Mouse (Mus musculus) lung, postnatal 4 days (tissue): ENCODE data around the gene Crls1.

Experiments
- DNase-seq, 2 experiments: peaks; one replicate each; pipeline ENCODE4 v3.0.0; 2021

Gene Crls1

DNA sequence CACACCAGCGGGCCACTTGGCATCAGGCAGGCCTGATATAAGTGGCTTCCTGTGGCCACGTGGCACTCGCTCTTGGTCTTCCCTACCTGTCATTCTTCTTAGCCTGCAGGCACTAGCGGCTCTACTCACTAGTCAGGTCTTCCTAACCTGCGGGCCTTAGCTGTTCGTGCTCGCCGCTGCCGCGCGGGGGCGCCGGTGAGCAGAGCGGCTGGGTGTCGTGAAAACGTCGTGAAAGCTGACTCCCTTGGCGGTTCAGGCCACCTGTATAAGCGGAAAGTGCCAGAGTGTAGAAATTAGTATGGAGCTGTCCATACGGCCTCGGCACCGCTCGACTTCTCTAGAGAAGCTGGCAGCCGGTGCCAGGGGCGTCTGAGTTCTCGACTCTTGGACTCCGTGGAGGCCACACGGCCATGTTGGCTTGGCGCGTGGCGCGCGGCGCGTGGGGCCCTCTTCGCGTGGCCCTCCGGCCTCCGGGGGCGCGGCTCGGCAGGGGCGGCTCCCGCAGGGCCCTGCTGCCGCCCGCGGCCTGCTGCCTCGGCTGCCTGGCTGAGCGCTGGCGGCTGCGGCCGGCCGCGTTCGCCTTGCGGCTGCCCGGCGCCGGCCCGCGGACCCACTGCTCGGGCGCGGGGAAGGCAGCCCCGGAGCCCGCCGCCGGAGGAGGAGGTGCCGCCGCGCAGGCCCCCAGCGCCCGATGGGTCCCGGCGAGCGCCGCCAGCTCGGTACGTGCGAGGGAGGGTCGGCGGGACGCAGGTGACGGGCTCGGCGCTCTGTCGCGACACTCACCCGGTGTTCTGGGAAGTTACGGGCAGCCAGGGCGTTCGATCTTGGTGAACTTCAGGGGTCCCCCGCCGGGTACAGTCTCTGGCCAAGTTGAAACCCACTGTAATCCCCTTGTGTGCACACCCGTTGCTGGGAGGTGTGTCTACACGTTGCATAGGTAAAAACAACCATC, at the start of gene Crls1:
Gene Crls1 (plus strand): TSS at position 260 of the 952 bp plus-strand sequence.
- peak; percentile 96 to 98 for DNase-seq

- no peak for DNase-seq
Measured at GRCm38 (mm10) chr2:132802976-132803375, 43.5 kb upstream of the Crls1 start.

DNA sequence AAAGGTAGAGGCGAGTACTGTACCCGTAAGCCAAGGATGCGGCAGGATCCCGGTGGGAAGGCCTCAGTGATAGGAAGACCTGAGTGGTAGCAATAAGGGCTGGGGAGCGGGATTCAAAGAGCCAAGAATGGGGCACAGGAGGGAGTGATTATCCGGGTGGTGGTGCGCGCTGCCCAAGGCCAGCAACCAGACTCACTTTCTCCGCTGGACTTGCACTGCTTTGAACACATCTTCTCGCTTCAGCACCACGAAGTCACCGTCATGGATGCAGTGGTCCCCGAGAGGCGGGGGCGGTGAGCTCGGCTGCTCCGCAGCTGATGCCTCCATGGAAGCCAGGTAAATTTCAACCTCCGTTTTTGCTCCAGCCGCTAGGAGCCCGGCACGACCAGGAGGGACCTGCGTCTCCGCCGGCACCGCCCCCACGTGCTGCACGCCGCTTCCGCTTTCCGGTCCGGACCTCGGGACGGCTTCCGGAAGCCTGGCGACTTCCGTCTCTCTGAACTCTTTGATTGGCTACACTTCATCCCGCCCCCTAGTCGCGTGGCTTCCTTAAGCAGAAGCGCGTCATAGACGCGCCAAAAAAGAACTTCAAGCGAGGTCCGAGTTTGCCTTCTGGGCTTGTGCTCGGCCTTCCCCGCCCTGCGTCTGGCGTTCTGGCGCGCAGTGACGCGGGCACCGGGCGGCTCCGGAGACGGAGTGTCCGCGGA, 30.7 kb upstream of the Crls1 start, which contains the start of the genes Trmt6 and Mcm8:
Gene Trmt6 (minus strand): TSS at position 448 of the 707 bp plus-strand sequence.
Gene Mcm8 (plus strand): TSS at position 534 of the 707 bp plus-strand sequence.
- DNase-seq, result peak; percentile 92 to 94

DNA sequence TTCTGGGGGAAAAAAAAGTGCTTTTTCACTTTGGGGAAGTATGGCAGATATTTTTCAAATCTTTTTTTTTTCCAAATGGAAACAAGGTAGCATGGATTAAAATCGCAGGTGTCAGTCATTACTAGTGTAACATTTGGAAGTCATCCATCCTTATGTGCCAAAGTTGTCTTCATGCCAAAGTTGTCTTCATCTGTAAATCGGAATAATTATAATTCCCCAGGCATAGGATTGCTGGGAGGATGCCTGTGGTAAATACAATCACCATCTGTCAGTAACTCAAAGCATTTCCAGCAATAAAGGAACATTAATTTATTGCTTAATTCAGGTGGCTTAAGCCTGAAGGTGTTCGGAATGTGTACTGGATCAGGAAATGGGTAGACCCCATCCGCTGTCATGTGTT, 5.4 kb upstream of the Crls1 start:
- no peak for DNase-seq

GRCm38 (mm10) chr2:132847581-132847980, 1.1 kb downstream of the Crls1 start:
- no peak for DNase-seq

- DNase-seq, result no peak
Measured at GRCm38 (mm10) chr2:132848361-132848760, 1.9 kb downstream of the Crls1 start.

DNA sequence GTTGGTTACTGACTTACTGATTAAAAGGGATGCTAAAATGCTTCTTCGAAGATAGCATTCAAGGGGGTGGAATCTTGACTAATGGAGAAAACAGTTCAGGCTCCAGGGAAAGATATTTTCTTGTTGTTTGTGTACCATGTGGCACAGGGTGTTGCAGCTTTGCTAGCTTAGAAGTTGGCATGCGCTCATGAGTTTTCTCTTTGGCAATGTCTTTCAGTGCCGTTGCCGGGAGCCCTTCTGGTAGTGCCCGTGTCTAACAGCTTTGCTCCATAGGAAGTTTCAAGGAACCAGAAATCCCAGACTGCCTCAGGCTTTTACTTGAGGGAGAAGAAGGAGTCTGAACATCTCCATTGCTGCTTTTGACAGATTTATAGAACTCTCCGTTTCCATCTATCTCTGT, 2.7 kb downstream of the Crls1 start:
- DNase-seq, result no peak

DNA sequence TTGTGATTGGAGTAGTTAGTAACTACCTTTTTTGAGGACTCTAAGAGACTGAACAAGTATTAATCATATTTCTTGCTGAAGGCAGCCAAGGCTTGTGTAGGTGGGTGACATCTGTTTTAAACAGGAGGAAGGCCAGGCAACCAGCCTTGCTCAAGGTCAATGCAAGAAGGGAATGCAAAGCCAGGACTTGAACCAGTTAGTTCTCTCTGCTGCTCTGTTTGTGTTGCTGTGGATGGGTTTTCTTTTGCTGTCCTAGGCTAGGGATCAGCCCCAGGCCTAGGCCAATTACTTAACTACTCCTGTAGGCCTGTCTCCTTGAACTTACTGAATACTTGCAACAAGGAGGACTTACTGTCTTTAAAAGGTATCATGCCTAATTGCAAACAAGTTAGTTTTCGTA, 6.6 kb downstream of the Crls1 start:
- DNase-seq, result no peak

DNA sequence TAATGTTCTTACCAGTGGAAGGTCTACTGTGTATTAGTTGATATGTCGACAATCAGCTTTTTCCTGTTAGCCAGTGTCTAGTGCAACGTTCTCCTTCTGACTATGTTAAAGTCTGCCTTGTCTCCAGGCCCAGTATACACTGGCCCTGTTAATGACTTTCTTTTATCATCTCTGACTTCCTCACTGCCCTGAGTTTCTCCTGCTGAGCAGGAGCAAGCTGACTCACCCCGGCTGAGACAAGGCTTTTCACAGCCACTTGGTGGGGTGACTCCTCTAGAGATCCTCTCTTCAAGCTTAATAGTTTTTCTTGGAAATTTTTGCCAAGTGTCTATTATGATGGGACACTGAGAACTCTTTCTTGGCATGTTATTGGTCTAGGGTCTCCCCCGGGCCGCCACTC, 9.9 kb downstream of the Crls1 start:
- DNase-seq, result no peak

DNA sequence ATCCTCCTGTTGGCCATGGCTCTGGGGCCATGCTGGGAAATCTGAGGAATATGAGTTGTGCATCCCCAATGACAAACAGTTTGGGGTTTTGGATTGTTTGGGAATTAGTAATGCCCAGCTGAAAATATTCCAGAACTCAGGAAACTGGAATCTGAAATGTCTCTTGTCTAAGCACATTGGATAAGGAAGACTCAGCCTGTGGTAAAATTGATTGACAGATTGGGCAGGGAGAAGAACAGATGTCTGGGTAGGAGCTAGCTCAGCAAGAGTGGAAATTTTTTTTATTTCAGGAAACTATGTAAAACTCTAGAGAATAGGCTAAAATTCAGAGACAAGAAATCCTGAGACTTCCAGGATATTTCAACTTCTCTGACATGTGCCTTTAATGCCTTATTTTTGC, 14.0 kb downstream of the Crls1 start:
- DNase-seq, result no peak

DNA sequence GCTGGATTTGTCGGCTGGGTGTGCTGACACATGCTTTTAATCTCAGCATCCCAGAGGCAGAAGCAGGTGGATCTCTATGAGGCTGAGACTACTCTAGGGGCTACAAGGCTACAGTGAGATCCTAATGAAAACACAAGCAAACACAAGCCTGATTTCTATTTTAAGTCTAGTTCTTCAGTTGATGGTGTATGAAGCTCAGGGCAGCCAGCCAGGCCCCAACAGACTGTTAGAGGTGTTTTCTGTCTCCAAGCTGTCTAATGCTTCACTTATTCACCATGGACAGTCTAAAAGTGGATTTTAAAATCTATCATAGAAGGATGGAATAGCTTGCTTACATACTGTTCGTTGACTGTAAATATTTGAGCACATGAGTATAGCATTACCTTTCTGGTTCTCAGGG, 15.0 kb downstream of the Crls1 start:
- DNase-seq, result no peak

- DNase-seq, result no peak
Measured at GRCm38 (mm10) chr2:132863325-132863724, 16.9 kb downstream of the Crls1 start.

GRCm38 (mm10) chr2:132867521-132867920, 21.1 kb downstream of the Crls1 start:
- no peak for DNase-seq

GRCm38 (mm10) chr2:132869682-132870081, 23.2 kb downstream of the Crls1 start:
- DNase-seq, result no peak

DNA sequence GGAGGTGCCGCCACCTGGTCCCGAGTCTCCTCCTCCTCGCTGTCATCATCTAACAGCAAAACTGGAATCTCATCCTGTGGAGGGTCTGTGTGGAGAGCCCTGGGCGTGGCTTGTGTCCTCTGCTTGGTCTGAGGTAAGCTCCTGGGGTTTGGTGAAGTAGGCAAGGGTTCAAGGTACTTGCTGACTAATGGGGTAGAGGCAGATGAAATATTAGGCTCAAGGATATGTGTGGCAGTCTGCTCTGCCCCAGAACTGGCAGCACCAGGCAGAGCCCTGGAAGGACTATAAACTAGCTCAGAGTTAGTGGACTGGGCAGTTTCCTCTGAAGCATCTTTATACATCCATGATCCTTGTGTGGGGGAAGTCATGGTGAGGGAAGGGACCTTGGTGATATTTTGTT, 23.8 kb downstream of the Crls1 start:
- DNase-seq, result no peak

GRCm38 (mm10) chr2:132871663-132872062, 25.2 kb downstream of the Crls1 start:
- DNase-seq, result no peak

- DNase-seq, result no peak
Measured at GRCm38 (mm10) chr2:132873657-132874326, 27.3 kb downstream of the Crls1 start.

DNA sequence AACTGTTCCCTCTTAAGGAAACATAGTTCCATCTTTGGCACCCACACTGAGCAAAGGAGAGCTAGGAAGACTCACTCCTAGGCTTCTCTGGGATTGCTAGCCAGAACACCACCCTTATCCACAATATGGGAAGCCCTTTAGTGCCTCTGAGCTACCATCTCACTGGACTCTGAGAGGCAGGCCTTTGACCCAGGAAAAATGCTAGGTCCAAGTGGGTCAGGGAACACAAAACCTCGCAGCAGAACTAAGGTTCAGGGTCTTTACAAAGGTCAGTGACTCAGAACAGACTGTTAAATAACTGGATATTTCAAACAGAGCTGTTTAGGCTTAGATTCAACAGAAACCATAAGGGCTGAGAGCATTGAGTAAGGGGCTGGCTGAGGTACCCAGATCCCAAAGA, 30.5 kb downstream of the Crls1 start:
- no peak for DNase-seq

GRCm38 (mm10) chr2:132879261-132880044, 33.0 kb downstream of the Crls1 start:
- DNase-seq, result peak; percentile 18 to 47

GRCm38 (mm10) chr2:132880844-132881645, 34.6 kb downstream of the Crls1 start, which contains the start of gene Lrrn4:
Gene Lrrn4 (minus strand): TSS chr2:132880891.
- no peak for DNase-seq

DNA sequence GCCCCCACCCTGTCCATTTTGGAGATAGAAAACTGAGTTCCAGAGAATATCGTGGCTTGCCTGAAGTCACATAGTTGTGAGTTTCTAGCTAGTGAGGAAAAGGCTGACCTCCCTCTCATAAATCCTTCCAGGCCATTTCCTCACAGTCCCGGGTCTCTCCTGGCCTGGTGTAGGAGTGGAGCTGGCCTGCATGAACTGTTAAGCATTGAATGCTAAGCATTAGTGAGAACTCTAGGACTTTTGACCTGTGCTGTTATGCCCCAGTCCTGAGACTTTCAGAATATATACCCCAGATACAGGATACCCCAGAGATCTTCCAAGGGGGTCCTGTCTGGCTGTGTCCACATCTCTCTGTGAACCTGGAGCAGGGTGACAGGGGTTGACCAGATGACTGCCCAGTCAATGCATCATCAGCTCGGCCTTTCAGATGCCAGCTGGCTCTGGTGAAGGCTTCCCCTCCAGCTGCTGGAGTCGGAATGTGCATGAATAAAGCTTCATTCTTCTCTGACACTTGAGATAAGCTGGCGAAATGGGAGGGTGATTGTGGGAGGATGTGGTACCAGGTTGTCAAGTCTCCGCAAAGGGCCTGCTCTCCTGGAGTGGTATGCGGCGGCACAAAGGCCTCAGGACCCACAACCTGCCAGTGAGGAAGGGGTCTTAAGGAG, 38.0 kb downstream of the Crls1 start:
- DNase-seq, result no peak
